Mouse (Mus musculus) hindbrain, embryonic 11.5 days (tissue): ENCODE measurements around the gene Muc5b. TPM values are rescaled to one million over a fixed set of nuclear protein-coding genes. Genes with fewer than 3 reads are reported as not detected.
A peak's percentile ranks its signal among the peaks of the same experiment; 100 is the strongest.
"Not testable (repeated sequence)": the region's sequence is repeated elsewhere in the genome, so short reads cannot be mapped to it uniquely, and the experiment has no call there.

ENCODE experiments used
- ATAC-seq: fragments of 200-750 bp; cut with Nextera tagmentation; 2 replicates; pipeline ENCODE4 v1.8.0; 2017; ENCODE audit warnings: mild to moderate bottlenecking, moderate TSS enrichment, moderate library complexity; ENCODE audit not compliant: low FRiP score
- DNase-seq: peaks from one replicate; pipeline ENCODE4 v3.0.0-alpha.2; 2015; ENCODE audit warnings: low spot score
- H3K27ac ChIP-seq: fragments of 300-500 bp; sonication (generic); 2 replicates; pipeline ENCODE4 v1.5.1; 2014; ENCODE audit warnings: mild to moderate bottlenecking, low read depth, low read length
- H3K27me3 ChIP-seq: fragments of 300-500 bp; sonication (generic); 2 replicates; pipeline ENCODE4 v1.6.1; 2014; ENCODE audit warnings: mild to moderate bottlenecking, low read length, moderate library complexity, mixed read lengths; ENCODE audit not compliant: control insufficient read depth, insufficient read depth
- H3K36me3 ChIP-seq: fragments of 300-500 bp; sonication (generic); 2 replicates; pipeline ENCODE4 v1.6.1; 2014; ENCODE audit warnings: mild to moderate bottlenecking, low read length, moderate library complexity, mixed read lengths; ENCODE audit not compliant: control insufficient read depth, insufficient read depth
- H3K4me1 ChIP-seq: fragments of 300-500 bp; sonication (generic); replicated peaks from 2 replicates; pipeline ENCODE4 v1.6.1; 2014; ENCODE audit warnings: low read length, mixed read lengths; ENCODE audit not compliant: control insufficient read depth, insufficient read depth
- H3K4me2 ChIP-seq: fragments of 300-500 bp; sonication (generic); replicated peaks from 2 replicates; pipeline ENCODE4 v1.6.1; 2014; ENCODE audit warnings: mild to moderate bottlenecking, low read depth, low read length
- H3K4me3 ChIP-seq: fragments of 300-500 bp; sonication (generic); 2 replicates; pipeline ENCODE4 v1.5.1; 2014; ENCODE audit warnings: low read depth, low read length
- H3K9ac ChIP-seq: fragments of 300-500 bp; sonication (generic); 2 replicates; pipeline ENCODE4 v1.6.1; 2014; ENCODE audit warnings: low read depth, low read length
- H3K9me3 ChIP-seq: fragments of 300-500 bp; sonication (generic); 2 replicates; pipeline ENCODE4 v1.6.1; 2016; ENCODE audit warnings: low read length; ENCODE audit not compliant: control insufficient read depth
- WGBS: fragments of 180-500 bp; shearing (Covaris S2); extraction: QIAGEN DNeasy Blood & Tissue Kit; methylation state at CpG from one replicate; pipeline ENCODE4 v1.1.7; 2014; 5-methylcytosine and 5-hydroxymethylcytosine counted together
- polyA plus RNA-seq: library from polyadenylated mRNA; unstranded; fragments of >200 nt; fragmentation: Nextera tagmentation; extraction: Ambion mirVana; gene quantifications from 2 replicates; pipeline ENCODE4 v1.2.1, GENCODE M21; 2014

Gene Muc5b
- polyA plus RNA-seq: 0.03 and 0.05 TPM in 2 replicates

GRCm38 (mm10) chr7:141838779-141839178 is at the start of gene Muc5b:
Muc5b (plus strand) TSS chr7:141839070.
- Histone ChIP-seq H3K27ac (no peak within 1 kb of the TSS), H3K4me2 (no peak within 1 kb of the TSS), H3K9me3 (no peaks in the 10 kb centered on the region), H3K4me3 (no peak within 1 kb of the TSS), H3K4me1 (no peaks in the 10 kb centered on the region; the same call in 1 of the 2 replicates), H3K36me3 (no peaks in the 10 kb centered on the region), H3K27me3 (no peaks in the 10 kb centered on the region), H3K9ac (no peak within 1 kb of the TSS)
- WGBS: 60% methylated on average over 5 of the region's 5 CpGs
- ATAC-seq (no peak), DNase-seq (no peak)

- DNase-seq: no peak
- H3K4me1 ChIP-seq: no peaks in the 10 kb centered on the region
- no peaks in the 10 kb centered on the region for H3K27me3 ChIP-seq
- ATAC-seq: no peak
- H3K4me3 ChIP-seq: no peak overlapping the region
- H3K27ac ChIP-seq: no peak overlapping the region
- 0 out of 2 replicates have a peak, but pooled peaks cover 4% of the 10 kb centered on the region for H3K9me3 ChIP-seq
- no peaks in the 10 kb centered on the region for H3K36me3 ChIP-seq
- H3K9ac ChIP-seq: no peak overlapping the region
- WGBS: 100% methylated on average over 1 of the region's 1 CpGs
- no peak overlapping the region for H3K4me2 ChIP-seq
These were observed 44.6 kb upstream of the Muc5b start for GRCm38 (mm10) chr7:141794251-141794650.

GRCm38 (mm10) chr7:141803206-141803605 is 35.7 kb upstream of the Muc5b start:
- Histone ChIP-seq H3K4me2 (no peak overlapping the region), H3K9ac (no peak overlapping the region), H3K27me3 (no peaks in the 10 kb centered on the region), H3K4me1 (no peaks in the 10 kb centered on the region), H3K9me3 (0 out of 2 replicates have a peak, but pooled peaks cover 1% of the 10 kb centered on the region), H3K4me3 (no peak overlapping the region), H3K36me3 (no peaks in the 10 kb centered on the region), H3K27ac (no peak overlapping the region)
- 95% methylated on average over 7 of the region's 7 CpGs for WGBS
- no peak for DNase-seq
- no peak for ATAC-seq

DNA sequence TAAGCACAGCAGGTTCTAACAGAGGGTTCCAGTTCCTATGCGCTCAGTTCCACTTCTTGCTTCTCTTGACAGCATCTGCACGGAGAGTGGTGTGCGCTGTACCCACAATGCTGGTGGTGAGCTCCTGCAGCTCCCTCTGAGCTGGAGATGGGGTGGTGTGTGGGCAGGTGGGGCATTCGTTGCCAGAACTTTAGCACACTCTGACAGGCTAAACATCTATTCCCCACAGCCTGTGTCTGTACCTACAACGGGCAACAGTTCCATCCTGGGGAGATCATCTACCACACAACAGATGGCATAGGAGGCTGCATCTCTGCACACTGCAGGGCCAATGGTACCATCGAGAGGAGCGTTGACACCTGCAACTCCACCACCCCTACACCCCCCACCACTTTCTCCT is 33.5 kb upstream of the Muc5b start:
- Histone ChIP-seq H3K4me3 (no peak overlapping the region), H3K27ac (no peak overlapping the region), H3K4me1 (no peaks in the 10 kb centered on the region), H3K9me3 (no peaks in the 10 kb centered on the region), H3K27me3 (no peaks in the 10 kb centered on the region), H3K9ac (no peak overlapping the region), H3K4me2 (no peak overlapping the region), H3K36me3 (no peaks in the 10 kb centered on the region)
- 91% methylated on average over 7 of the region's 7 CpGs for WGBS
- DNase-seq (no peak), ATAC-seq (no peak)

DNA sequence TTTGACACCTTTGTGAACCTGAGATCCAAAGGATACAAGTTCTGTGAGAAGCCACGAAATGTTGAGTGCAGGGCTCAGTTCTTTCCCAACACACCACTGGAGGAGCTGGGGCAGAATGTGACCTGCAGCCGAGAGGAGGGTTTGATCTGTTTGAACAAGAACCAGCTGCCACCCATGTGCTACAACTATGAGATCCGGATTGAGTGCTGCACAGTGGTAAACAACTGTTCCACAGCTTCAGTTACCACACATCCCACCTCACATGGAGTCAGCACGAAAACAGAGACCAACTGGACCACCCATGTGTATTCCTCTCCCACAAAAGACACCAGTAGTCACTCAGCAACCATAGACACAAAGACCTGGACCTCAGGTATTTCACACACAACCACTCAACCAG is 31.0 kb upstream of the Muc5b start:
- H3K4me3 ChIP-seq, H3K4me1 ChIP-seq, H3K9me3 ChIP-seq, H3K36me3 ChIP-seq, H3K27ac ChIP-seq, H3K27me3 ChIP-seq, ATAC-seq, DNase-seq, H3K4me2 ChIP-seq, H3K9ac ChIP-seq: not testable (repeated sequence)
- no CpG with 5 or more reads among the region's 4 CpGs for WGBS

- no CpG with 5 or more reads among the region's 4 CpGs for WGBS
- not testable (repeated sequence) for H3K4me3 ChIP-seq, H3K9ac ChIP-seq, H3K36me3 ChIP-seq, DNase-seq, H3K27me3 ChIP-seq, H3K4me2 ChIP-seq, H3K27ac ChIP-seq, ATAC-seq, H3K9me3 ChIP-seq, H3K4me1 ChIP-seq
These were observed 28.9 kb upstream of the Muc5b start for GRCm38 (mm10) chr7:141809933-141810332.

GRCm38 (mm10) chr7:141813321-141813720 is 25.5 kb upstream of the Muc5b start:
- ATAC-seq (no peak), DNase-seq (no peak)
- H3K27me3 ChIP-seq: no peaks in the 10 kb centered on the region
- no peaks in the 10 kb centered on the region for H3K9me3 ChIP-seq
- 0 out of 2 replicates have a peak, but pooled peaks cover 2% of the 10 kb centered on the region for H3K4me1 ChIP-seq
- 78% methylated on average over 4 of the region's 4 CpGs for WGBS
- H3K36me3 ChIP-seq: no peaks in the 10 kb centered on the region
- no peak overlapping the region for H3K27ac ChIP-seq
- H3K4me3 ChIP-seq: no peak overlapping the region
- no peak overlapping the region for H3K9ac ChIP-seq
- H3K4me2 ChIP-seq: no peak overlapping the region

DNA sequence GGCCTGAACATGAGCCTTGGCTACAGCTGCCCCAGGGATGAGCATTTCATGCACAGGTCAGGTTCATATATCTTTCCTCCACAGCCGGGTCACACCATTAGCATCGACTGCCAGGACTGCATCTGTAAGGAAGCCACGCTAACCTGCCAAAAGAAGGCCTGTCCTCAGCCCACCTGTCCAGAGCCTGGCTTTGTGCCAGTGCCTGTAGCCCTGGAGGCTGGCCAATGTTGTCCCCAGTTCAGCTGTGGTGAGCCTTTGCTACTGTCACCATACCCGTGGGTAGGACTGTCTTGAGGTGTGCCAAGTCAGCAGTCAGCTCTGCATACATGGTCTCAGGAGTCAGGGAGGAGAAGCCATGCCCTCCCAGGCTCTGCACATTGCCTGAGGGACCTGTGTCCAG is 23.5 kb upstream of the Muc5b start:
- no peaks in the 10 kb centered on the region for H3K27me3 ChIP-seq
- no peak for ATAC-seq
- H3K4me1 ChIP-seq: 0 out of 2 replicates have a peak, but pooled peaks cover 2% of the 10 kb centered on the region
- H3K9ac ChIP-seq: no peak overlapping the region
- no peak overlapping the region for H3K27ac ChIP-seq
- 77% methylated on average over 4 of the region's 4 CpGs for WGBS
- no peak overlapping the region for H3K4me3 ChIP-seq
- no peaks in the 10 kb centered on the region for H3K9me3 ChIP-seq
- H3K4me2 ChIP-seq: no peak overlapping the region
- DNase-seq: no peak
- H3K36me3 ChIP-seq: no peaks in the 10 kb centered on the region

DNA sequence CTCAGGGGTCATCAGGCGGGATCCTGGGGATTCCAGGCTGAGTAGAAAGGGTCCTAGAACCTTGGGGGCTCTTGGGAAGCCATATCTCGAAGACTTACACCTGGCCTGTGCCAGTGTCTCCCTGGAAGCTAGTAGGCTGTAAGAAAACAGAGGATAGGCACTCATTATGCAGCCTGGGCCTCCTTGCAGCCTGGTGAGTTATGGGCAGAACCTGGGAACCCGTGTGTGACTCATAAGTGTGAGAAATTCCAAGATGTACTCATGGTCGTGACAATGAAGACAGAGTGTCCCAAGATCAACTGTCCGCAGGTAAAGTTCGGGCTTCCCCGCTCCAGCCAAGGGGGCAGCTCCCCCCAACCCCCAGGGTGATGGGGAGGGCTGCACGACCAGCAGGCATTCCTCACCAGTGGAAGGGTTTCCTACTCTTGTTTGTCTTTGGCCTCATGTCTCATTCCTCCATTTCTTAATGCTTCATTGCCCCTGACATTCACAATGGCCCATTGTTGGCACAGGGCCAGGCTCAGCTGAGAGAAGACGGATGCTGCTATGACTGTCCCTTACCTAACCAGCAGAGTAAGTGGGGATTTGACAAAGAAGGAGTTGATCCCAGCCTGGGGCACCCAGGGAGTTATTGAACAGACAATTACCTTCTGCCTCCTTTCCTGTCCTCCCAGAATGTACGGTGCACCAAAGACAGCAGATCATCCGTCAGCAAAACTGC is 21.4 kb upstream of the Muc5b start:
- Histone ChIP-seq H3K9ac (no peak overlapping the region), H3K4me1 (0 out of 2 replicates have a peak, but pooled peaks cover 2% of the 10 kb centered on the region), H3K4me3 (no peak overlapping the region), H3K9me3 (no peaks in the 10 kb centered on the region), H3K36me3 (no peaks in the 10 kb centered on the region), H3K4me2 (no peak overlapping the region), H3K27ac (no peak overlapping the region), H3K27me3 (no peaks in the 10 kb centered on the region)
- 65% methylated on average over 11 of the region's 11 CpGs for WGBS
- ATAC-seq: no peak
- peak; percentile 53 for DNase-seq
